Mouse (Mus musculus) leukemia stem cell, adult 10-12 weeks (primary cell): ENCODE measurements around the gene Cacul1. TPM values are rescaled to one million over a fixed set of nuclear protein-coding genes. Genes with fewer than 3 reads are reported as not detected.

Experiments
- polyA plus RNA-seq: library from polyadenylated mRNA; stranded (reverse); fragments of >175 nt; gene quantifications from 2 replicates; pipeline ENCODE4 v1.2.3, GENCODE M21; 2012; ENCODE audit warnings: low replicate concordance

Cacul1 gene
- polyA plus RNA-seq, result 27.4 and 45.2 TPM in 2 replicates

DNA sequence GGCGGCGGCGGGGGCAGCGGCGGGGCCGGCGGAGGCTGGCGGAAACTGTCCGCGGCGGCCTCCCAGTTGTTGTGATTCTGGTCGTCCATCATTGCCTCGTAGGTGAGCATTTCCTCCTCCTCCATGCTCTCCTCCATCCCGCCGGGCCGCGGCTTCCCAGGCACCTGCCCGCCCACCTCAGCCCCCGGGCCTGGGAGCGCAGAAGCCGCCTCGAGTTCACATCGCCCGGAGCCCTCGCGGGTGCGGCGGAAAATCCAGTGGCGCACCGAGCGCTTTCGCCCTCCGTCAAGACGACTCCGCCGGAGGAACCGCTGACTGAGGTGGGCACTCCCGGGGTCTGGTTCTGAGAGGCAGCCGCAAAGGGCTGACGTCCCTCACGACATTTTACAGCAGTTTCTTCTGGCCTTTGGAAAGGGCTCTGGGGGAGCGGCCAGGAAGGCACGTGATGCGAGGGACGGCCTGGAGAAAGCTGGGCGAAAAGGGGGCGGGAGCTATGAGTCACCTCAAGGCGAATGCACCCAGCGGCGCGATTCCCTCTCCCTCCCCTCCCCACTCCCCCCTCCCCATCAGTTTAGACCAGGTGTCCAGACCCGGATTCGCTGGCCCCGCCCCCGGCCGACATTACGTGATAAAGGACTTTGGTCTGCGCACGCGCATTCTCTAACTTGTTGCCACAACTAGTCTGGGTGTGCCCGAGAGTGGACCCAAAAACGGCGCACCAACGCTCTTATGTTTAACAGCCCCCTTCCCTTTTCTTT is at the start of gene Cacul1:
Gene Cacul1, minus strand, starts transcription at position 444 of the 758 bp plus-strand sequence.

Other genes with a start within 250 kb of the Cacul1 start
- gene Prlhr, start 112.7 kb downstream of the Cacul1 start, polyA plus RNA-seq, result not detected in 2 replicates
- 6.7 and 11.5 TPM in 2 replicates for gene Nanos1, start 175.0 kb upstream of the Cacul1 start, polyA plus RNA-seq
- gene Eif3a, start 209.6 kb upstream of the Cacul1 start, polyA plus RNA-seq, result 20.2 and 78.4 TPM in 2 replicates
- gene Fam45a, start 230.6 kb upstream of the Cacul1 start, polyA plus RNA-seq, result 1.1 and 4.1 TPM in 2 replicates